Mouse (Mus musculus) cortical plate, adult 2 months (tissue): ENCODE results near the gene Fuca1. TPM values are rescaled to one million over a fixed set of nuclear protein-coding genes. Genes with fewer than 3 reads are reported as not detected.
A peak's percentile ranks its signal among the peaks of the same experiment; 100 is the strongest.

Experiments used
- H3K27ac ChIP-seq: fragments of 200-500 bp; 2 replicates; pipeline ENCODE4 v1.5.1; 2012; ENCODE audit warnings: low read length, control low read depth, inconsistent platforms; ENCODE audit not compliant: insufficient read depth
- H3K4me1 ChIP-seq: fragments of 200-500 bp; 2 replicates; pipeline ENCODE4 v1.6.1; 2011; ENCODE audit warnings: low read length; ENCODE audit not compliant: control insufficient read depth, insufficient read depth
- H3K4me3 ChIP-seq: fragments of 200-500 bp; 2 replicates; pipeline ENCODE4 v1.5.1; 2011; ENCODE audit warnings: mild to moderate bottlenecking, low read length, control low read depth; ENCODE audit not compliant: insufficient read depth
- CTCF ChIP-seq: fragments of 200-500 bp; IDR thresholded peaks from 2 replicates; pipeline ENCODE4 v1.5.1; 2011; ENCODE audit warnings: mild to moderate bottlenecking, control low read depth, low read length; ENCODE audit not compliant: insufficient read depth; ENCODE audit errors: extremely low read depth
- POLR2A ChIP-seq: fragments of 200-500 bp; IDR thresholded peaks from 2 replicates; pipeline ENCODE4 v1.6.1; 2011; ENCODE audit warnings: mild to moderate bottlenecking, low read length, control low read depth; ENCODE audit not compliant: insufficient read depth; ENCODE audit errors: extremely low read depth
- polyA plus RNA-seq: library from polyadenylated mRNA; depleted of rRNA; stranded (reverse); fragments of >200 nt; gene quantifications from 2 replicates; pipeline ENCODE4 v1.2.3, GENCODE M21; 2012

Gene Fuca1
- polyA plus RNA-seq, 1 experiment, result 37.8 TPM

- no peak overlapping the region for H3K27ac ChIP-seq
- no peak for TF ChIP-seq POLR2A
- peak; percentile 29; the same call in 1 of the 2 replicates for TF ChIP-seq CTCF
- H3K4me1 ChIP-seq, result peaks cover 6% of the 10 kb centered on the region
- no peak overlapping the region for H3K4me3 ChIP-seq
These were observed 42.8 kb upstream of the Fuca1 start for GRCm38 (mm10) chr4:135877742-135878141.

- H3K4me3 ChIP-seq, result no peak overlapping the region
- no peak overlapping the region for H3K27ac ChIP-seq
- peaks cover 6% of the 10 kb centered on the region for H3K4me1 ChIP-seq
- TF ChIP-seq CTCF (no peak), POLR2A (no peak)
These were observed 41.5 kb upstream of the Fuca1 start for GRCm38 (mm10) chr4:135879021-135879420.

- H3K27ac ChIP-seq, result no peak overlapping the region
- TF ChIP-seq CTCF (no peak), POLR2A (no peak)
- H3K4me3 ChIP-seq, result no peak overlapping the region
- peaks cover 6% of the 10 kb centered on the region for H3K4me1 ChIP-seq
These were observed 40.5 kb upstream of the Fuca1 start for GRCm38 (mm10) chr4:135880018-135880417.

GRCm38 (mm10) chr4:135880576-135880975, 40.0 kb upstream of the Fuca1 start:
- TF ChIP-seq CTCF (no peak), POLR2A (no peak)

DNA sequence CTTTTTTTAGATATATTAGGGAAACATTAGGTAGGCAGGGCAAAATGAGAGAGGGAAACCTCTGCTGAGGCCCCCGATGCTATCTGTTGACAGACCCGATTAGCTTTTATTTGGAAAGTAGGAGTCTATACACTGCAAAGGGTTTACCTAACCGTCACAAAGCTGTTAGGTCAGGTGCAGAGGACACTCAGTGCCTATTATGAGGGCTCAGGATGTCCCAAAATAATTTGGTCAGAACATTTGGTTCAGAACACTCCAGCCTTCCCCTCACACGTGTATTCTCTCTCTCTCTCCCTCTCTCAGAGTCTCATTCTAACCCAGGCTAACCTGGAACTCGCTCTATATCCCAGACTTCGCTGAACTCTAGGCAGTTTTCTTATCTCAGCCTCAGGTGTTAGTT, 38.5 kb upstream of the Fuca1 start:
- TF ChIP-seq CTCF, result no peak
- TF ChIP-seq POLR2A, result no peak
- Histone ChIP-seq H3K4me1 (no peaks in the 10 kb centered on the region), H3K27ac (no peak overlapping the region), H3K4me3 (no peak overlapping the region)

More at GRCm38 (mm10) chr4:135880576-135880975, 40.0 kb upstream of the Fuca1 start:
- Histone ChIP-seq H3K4me1 (peaks cover 6% of the 10 kb centered on the region), H3K4me3 (no peak overlapping the region), H3K27ac (no peak overlapping the region)

- Histone ChIP-seq H3K4me3 (no peak overlapping the region), H3K4me1 (no peaks in the 10 kb centered on the region), H3K27ac (no peak overlapping the region)
- TF ChIP-seq CTCF, result no peak
- TF ChIP-seq POLR2A, result no peak
These were observed 37.1 kb upstream of the Fuca1 start for GRCm38 (mm10) chr4:135883401-135883851.

GRCm38 (mm10) chr4:135883881-135884516, 36.5 kb upstream of the Fuca1 start:
- no peak for TF ChIP-seq CTCF
- no peak for TF ChIP-seq POLR2A
- no peak overlapping the region for H3K4me3 ChIP-seq
- no peaks in the 10 kb centered on the region for H3K4me1 ChIP-seq
- no peak overlapping the region for H3K27ac ChIP-seq

GRCm38 (mm10) chr4:135884531-135884930, 36.0 kb upstream of the Fuca1 start:
- TF ChIP-seq POLR2A, result no peak
- TF ChIP-seq CTCF, result no peak

GRCm38 (mm10) chr4:135885676-135886075, 34.9 kb upstream of the Fuca1 start:
- Histone ChIP-seq H3K4me1 (no peaks in the 10 kb centered on the region), H3K4me3 (no peak overlapping the region), H3K27ac (no peak overlapping the region)
- TF ChIP-seq POLR2A (no peak), CTCF (no peak)

More at GRCm38 (mm10) chr4:135884531-135884930, 36.0 kb upstream of the Fuca1 start:
- H3K4me3 ChIP-seq, result no peak overlapping the region
- H3K4me1 ChIP-seq, result no peaks in the 10 kb centered on the region
- no peak overlapping the region for H3K27ac ChIP-seq

- TF ChIP-seq CTCF, result no peak
- no peak for TF ChIP-seq POLR2A
- Histone ChIP-seq H3K4me3 (no peak overlapping the region), H3K27ac (no peak overlapping the region), H3K4me1 (no peaks in the 10 kb centered on the region)
These were observed 34.4 kb upstream of the Fuca1 start for GRCm38 (mm10) chr4:135886184-135886583.
